In the genomic region with DNA sequence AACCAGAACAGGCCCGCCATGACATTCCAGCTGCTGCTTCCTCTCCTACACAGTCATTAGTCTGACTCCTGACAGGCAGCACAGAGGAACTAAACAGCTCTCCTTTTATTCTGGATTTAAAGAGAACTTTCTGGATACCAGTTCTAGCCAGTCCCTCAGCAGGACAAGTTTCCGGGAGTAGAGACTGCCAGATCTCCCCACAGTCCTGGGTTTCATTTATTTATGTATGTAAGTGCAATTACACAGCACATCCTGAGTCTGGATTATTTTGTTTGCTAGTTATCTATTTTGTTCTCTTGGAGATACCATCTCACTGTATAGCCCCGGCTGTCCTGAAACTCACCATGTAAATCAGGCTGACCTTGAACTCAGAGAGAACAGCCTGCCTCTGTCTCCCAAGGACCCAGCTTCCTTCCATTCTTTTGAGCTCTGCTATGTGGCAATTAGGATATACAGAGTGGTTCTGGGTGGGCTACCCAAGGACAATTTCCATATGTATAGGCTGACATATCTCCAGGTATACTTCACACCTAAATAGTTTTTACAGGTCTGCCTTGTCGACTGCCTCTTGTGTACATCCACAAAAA, we compare ENCODE assay signal across 19 mouse cellular contexts.
"Had no signal": no experiment of that assay in that cellular context is flagged by ENCODE, and none has a peak within 500 bp of the region (broad histone marks: within the 10 kb centered on the region; RNA-seq: fewer than 3 reads in every experiment).

No protein-coding gene starts in this region.

- ATAC-seq: midbrain, embryonic 16.5 days had no signal

- H3K27ac ChIP-seq: midbrain, embryonic 10.5 days; midbrain, embryonic 12.5 days; neural tube, embryonic 13.5 days; neural tube, embryonic 15.5 days had no signal

- H3K36me3 ChIP-seq: midbrain, embryonic 10.5 days; midbrain, embryonic 12.5 days; neural tube, embryonic 13.5 days; neural tube, embryonic 15.5 days had no signal

- H3K9me3 ChIP-seq: midbrain, embryonic 10.5 days; neural tube, embryonic 13.5 days had no signal

- H3K4me2 ChIP-seq: lung, embryonic 14.5 days; midbrain, embryonic 12.5 days; neural tube, embryonic 13.5 days; neural tube, embryonic 15.5 days had no signal

- DNase-seq: lung, adult 18-20 months; lung, embryonic 14.5 days; lung, postnatal 10 days; lung, postnatal 4 days; midbrain, embryonic 14.5 days; retina, postnatal 1 day; right cerebral cortex, adult 18-20 months; right cerebral cortex, postnatal 25 days; right cerebral cortex, postnatal 4 days; spleen, adult 18-20 months; thymus, adult 18-20 months; thymus, postnatal 14 days; thymus, postnatal 36 days had no signal

- H3K27me3 ChIP-seq: midbrain, embryonic 12.5 days; neural tube, embryonic 13.5 days; neural tube, embryonic 15.5 days had no signal

- H3K9ac ChIP-seq: lung, embryonic 14.5 days; midbrain, embryonic 12.5 days; neural tube, embryonic 13.5 days; neural tube, embryonic 15.5 days had no signal

- H3K4me3 ChIP-seq: midbrain, embryonic 10.5 days; midbrain, embryonic 12.5 days; myocyte; neural tube, embryonic 13.5 days; neural tube, embryonic 15.5 days had no signal
